Mouse (Mus musculus) neural tube, embryonic 12.5 days (tissue): ENCODE data around the gene Rftn2. TPM values are rescaled to one million over a fixed set of nuclear protein-coding genes. Genes with fewer than 3 reads are reported as not detected.

Experiments
- ATAC-seq: fragments of 200-750 bp; cut with Nextera tagmentation; 2 replicates; pipeline ENCODE4 v1.8.0; 2017; ENCODE audit warnings: low read depth, mild to moderate bottlenecking, moderate TSS enrichment, moderate library complexity; ENCODE audit not compliant: low FRiP score
- H3K27ac ChIP-seq: fragments of 300-500 bp; sonication (generic); 2 replicates; pipeline ENCODE4 v1.5.1; 2016
- H3K27me3 ChIP-seq: fragments of 300-500 bp; sonication (generic); replicated peaks from 2 replicates; pipeline ENCODE4 v1.6.1; 2016; ENCODE audit warnings: mild to moderate bottlenecking
- H3K36me3 ChIP-seq: fragments of 300-500 bp; sonication (generic); 2 replicates; pipeline ENCODE4 v1.6.1; 2016; ENCODE audit warnings: mild to moderate bottlenecking
- H3K4me1 ChIP-seq: fragments of 300-500 bp; sonication (generic); 2 replicates; pipeline ENCODE4 v1.6.1; 2016
- H3K4me2 ChIP-seq: fragments of 300-500 bp; sonication (generic); replicated peaks from 2 replicates; pipeline ENCODE4 v1.6.1; 2016; ENCODE audit warnings: mild to moderate bottlenecking
- H3K4me3 ChIP-seq: fragments of 300-500 bp; sonication (generic); 2 replicates; pipeline ENCODE4 v1.5.1; 2016
- H3K9ac ChIP-seq: fragments of 300-500 bp; sonication (generic); 2 replicates; pipeline ENCODE4 v1.6.1; 2016; ENCODE audit warnings: mild to moderate bottlenecking
- H3K9me3 ChIP-seq: fragments of 300-500 bp; sonication (generic); 2 replicates; pipeline ENCODE4 v1.6.1; 2016; ENCODE audit warnings: mild to moderate bottlenecking
- whole genome bisulfite sequencing: fragments of 180-500 bp; shearing (Covaris S2); methylation state at CpG from one replicate; pipeline ENCODE4 v1.1.7; 2016; 5-methylcytosine and 5-hydroxymethylcytosine counted together
- polyA plus RNA-seq: library from polyadenylated mRNA; unstranded; fragments of >200 nt; fragmentation: Nextera tagmentation; extraction: Ambion mirVana; gene quantifications from 2 replicates; pipeline ENCODE4 v1.2.1, GENCODE M21; 2016

The Rftn2 gene
- polyA plus RNA-seq, 1 experiment from 2014 or later, result 12.5 TPM

GRCm38 (mm10) chr1:55227376-55227775 is 794 bp upstream of the Rftn2 start:
- 4% methylated on average over 1 of the region's 1 CpGs for WGBS
- H3K27ac ChIP-seq, result no peak overlapping the region

GRCm38 (mm10) chr1:55225398-55225797 is 1.2 kb downstream of the Rftn2 start:
- Histone ChIP-seq H3K9me3 (no peaks in the 10 kb centered on the region), H3K9ac (0 out of 2 replicates have a peak overlapping the region, but pooled peaks have one; percentile 26), H3K27ac (no peak overlapping the region), H3K4me3 (peak overlapping the region; percentile 27), H3K36me3 (no peaks in the 10 kb centered on the region), H3K27me3 (no peaks in the 10 kb centered on the region), H3K4me1 (peaks cover 9% of the 10 kb centered on the region), H3K4me2 (peak overlapping the region; percentile 61)
- 37% methylated on average over 3 of the region's 3 CpGs for WGBS
- no peak for ATAC-seq

More at GRCm38 (mm10) chr1:55227376-55227775, 794 bp upstream of the Rftn2 start:
- no peak for ATAC-seq
- peaks cover 2% of the 10 kb centered on the region; the same call in 1 of the 2 replicates for H3K4me1 ChIP-seq
- no peaks in the 10 kb centered on the region for H3K9me3 ChIP-seq
- no peaks in the 10 kb centered on the region for H3K36me3 ChIP-seq
- H3K4me3 ChIP-seq, result no peak overlapping the region
- no peaks in the 10 kb centered on the region for H3K27me3 ChIP-seq
- H3K9ac ChIP-seq, result no peak overlapping the region
- H3K4me2 ChIP-seq, result no peak overlapping the region

GRCm38 (mm10) chr1:55224111-55224510 is 2.5 kb downstream of the Rftn2 start:
- Histone ChIP-seq H3K9ac (no peak overlapping the region), H3K27me3 (no peaks in the 10 kb centered on the region), H3K27ac (no peak overlapping the region), H3K4me3 (no peak overlapping the region), H3K4me2 (peak overlapping the region; percentile 61), H3K9me3 (no peaks in the 10 kb centered on the region), H3K4me1 (peaks cover 9% of the 10 kb centered on the region), H3K36me3 (no peaks in the 10 kb centered on the region)
- 66% methylated on average over 11 of the region's 11 CpGs for WGBS
- peak; percentile 57 for ATAC-seq

GRCm38 (mm10) chr1:55223026-55223425 is 3.6 kb downstream of the Rftn2 start:
- H3K36me3 ChIP-seq, result no peaks in the 10 kb centered on the region
- ATAC-seq, result no peak
- no peak overlapping the region for H3K27ac ChIP-seq
- no peaks in the 10 kb centered on the region for H3K27me3 ChIP-seq
- peaks cover 9% of the 10 kb centered on the region for H3K4me1 ChIP-seq
- H3K4me3 ChIP-seq, result no peak overlapping the region
- 89% methylated on average over 7 of the region's 7 CpGs for WGBS
- no peak overlapping the region for H3K4me2 ChIP-seq
- no peak overlapping the region for H3K9ac ChIP-seq
- no peaks in the 10 kb centered on the region for H3K9me3 ChIP-seq

GRCm38 (mm10) chr1:55221352-55221751 is 5.2 kb downstream of the Rftn2 start:
- 74% methylated on average over 4 of the region's 4 CpGs for WGBS
- Histone ChIP-seq H3K36me3 (no peaks in the 10 kb centered on the region), H3K4me3 (no peak overlapping the region), H3K27me3 (no peaks in the 10 kb centered on the region), H3K27ac (no peak overlapping the region), H3K4me1 (peaks cover 7% of the 10 kb centered on the region), H3K9ac (no peak overlapping the region), H3K4me2 (no peak overlapping the region), H3K9me3 (no peaks in the 10 kb centered on the region)
- no peak for ATAC-seq

GRCm38 (mm10) chr1:55217191-55217590 is 9.4 kb downstream of the Rftn2 start:
- Histone ChIP-seq H3K36me3 (no peaks in the 10 kb centered on the region), H3K9ac (no peak overlapping the region), H3K27ac (no peak overlapping the region), H3K27me3 (no peaks in the 10 kb centered on the region), H3K4me1 (peaks cover 7% of the 10 kb centered on the region), H3K9me3 (no peaks in the 10 kb centered on the region), H3K4me3 (no peak overlapping the region), H3K4me2 (no peak overlapping the region)
- no peak for ATAC-seq
- 55% methylated on average over 2 of the region's 2 CpGs for WGBS

- no peak overlapping the region for H3K4me2 ChIP-seq
- WGBS, result 76% methylated on average over 11 of the region's 11 CpGs
- H3K4me1 ChIP-seq, result no peaks in the 10 kb centered on the region
- no peak overlapping the region for H3K27ac ChIP-seq
- no peak overlapping the region for H3K9ac ChIP-seq
- H3K27me3 ChIP-seq, result no peaks in the 10 kb centered on the region
- ATAC-seq, result no peak
- H3K36me3 ChIP-seq, result no peaks in the 10 kb centered on the region
- H3K9me3 ChIP-seq, result no peaks in the 10 kb centered on the region
- no peak overlapping the region for H3K4me3 ChIP-seq
Observed at GRCm38 (mm10) chr1:55215185-55215813, 11.3 kb downstream of the Rftn2 start.

GRCm38 (mm10) chr1:55213936-55214335 is 12.6 kb downstream of the Rftn2 start:
- no peaks in the 10 kb centered on the region for H3K36me3 ChIP-seq
- no peak overlapping the region for H3K4me2 ChIP-seq
- no peak overlapping the region for H3K27ac ChIP-seq
- ATAC-seq, result no peak
- no peak overlapping the region for H3K4me3 ChIP-seq
- 91% methylated on average over 6 of the region's 6 CpGs for WGBS
- H3K4me1 ChIP-seq, result no peaks in the 10 kb centered on the region
- H3K9me3 ChIP-seq, result no peaks in the 10 kb centered on the region
- no peaks in the 10 kb centered on the region for H3K27me3 ChIP-seq
- no peak overlapping the region for H3K9ac ChIP-seq

GRCm38 (mm10) chr1:55213475-55213874 is 13.1 kb downstream of the Rftn2 start:
- Histone ChIP-seq H3K27me3 (no peaks in the 10 kb centered on the region), H3K36me3 (no peaks in the 10 kb centered on the region), H3K4me3 (no peak overlapping the region), H3K27ac (no peak overlapping the region), H3K9ac (no peak overlapping the region), H3K9me3 (no peaks in the 10 kb centered on the region), H3K4me2 (no peak overlapping the region), H3K4me1 (no peaks in the 10 kb centered on the region)
- WGBS, result 72% methylated on average over 6 of the region's 6 CpGs
- no peak for ATAC-seq

GRCm38 (mm10) chr1:55212771-55213170 is 13.8 kb downstream of the Rftn2 start:
- no peak overlapping the region for H3K9ac ChIP-seq
- no peak overlapping the region for H3K4me3 ChIP-seq
- no peaks in the 10 kb centered on the region for H3K27me3 ChIP-seq
- WGBS, result 81% methylated on average over 4 of the region's 4 CpGs
- H3K4me1 ChIP-seq, result no peaks in the 10 kb centered on the region
- H3K4me2 ChIP-seq, result no peak overlapping the region
- no peak overlapping the region for H3K27ac ChIP-seq
- H3K36me3 ChIP-seq, result no peaks in the 10 kb centered on the region
- H3K9me3 ChIP-seq, result no peaks in the 10 kb centered on the region
- ATAC-seq, result no peak

- Histone ChIP-seq H3K4me3 (no peak overlapping the region), H3K4me1 (no peaks in the 10 kb centered on the region; the same call in 1 of the 2 replicates), H3K27ac (no peak overlapping the region), H3K36me3 (no peaks in the 10 kb centered on the region), H3K27me3 (no peaks in the 10 kb centered on the region), H3K9me3 (no peaks in the 10 kb centered on the region), H3K4me2 (no peak overlapping the region), H3K9ac (no peak overlapping the region)
- 85% methylated on average over 8 of the region's 8 CpGs for WGBS
- no peak for ATAC-seq
Observed at GRCm38 (mm10) chr1:55211081-55211480, 15.5 kb downstream of the Rftn2 start.

GRCm38 (mm10) chr1:55210202-55210965 is 16.2 kb downstream of the Rftn2 start:
- Histone ChIP-seq H3K36me3 (no peaks in the 10 kb centered on the region), H3K27me3 (no peaks in the 10 kb centered on the region), H3K27ac (no peak overlapping the region), H3K9ac (no peak overlapping the region), H3K4me3 (no peak overlapping the region), H3K4me2 (no peak overlapping the region), H3K9me3 (no peaks in the 10 kb centered on the region), H3K4me1 (no peaks in the 10 kb centered on the region; the same call in 1 of the 2 replicates)
- WGBS, result 55% methylated on average over 12 of the region's 12 CpGs
- no peak for ATAC-seq
